Mouse (Mus musculus): ENCODE results near the gene Rdh19.

GRCm38 (mm10) chr10:127877681-127878080, 28.0 kb downstream of the Rdh19 start:
- TF ChIP-seq FLI1 (IDR thresholded peaks at IDR 0.05; ENCODE audit: low read length) (no peak), GATA1 (IDR thresholded peaks at IDR 0.05; ENCODE audit: borderline replicate concordance, low read length) (no peak)

Measured in megakaryocyte, embryonic 14.5 days (primary cell).